Mouse (Mus musculus) adrenal gland, postnatal 4 days (tissue): ENCODE results near the gene Col5a3. TPM values are rescaled to one million over a fixed set of nuclear protein-coding genes. Genes with fewer than 3 reads are reported as not detected.

Source experiments
- total RNA-seq, 2 experiments: library from RNA; stranded (reverse); gene quantifications; 2 replicates each; pipeline ENCODE4 v1.2.3; 2021

Col5a3 gene
- total RNA-seq, 2 experiments from 2014 or later, result 233 TPM

Other genes with a start within 250 kb of the Col5a3 start
- 10 to 100 TPM; 12.0 to 13.6 TPM for gene Zfp846, start 233.8 kb downstream of the Col5a3 start, total RNA-seq
- gene Ubl5, start 172.2 kb downstream of the Col5a3 start, total RNA-seq, result 100 to 1,000 TPM; 271 to 275 TPM
- 10 to 100 TPM; 31.6 to 32.7 TPM for gene Fbxl12, start 170.3 kb downstream of the Col5a3 start, total RNA-seq
- gene Pin1, start 163.0 kb downstream of the Col5a3 start, total RNA-seq, result 10 to 100 TPM; 23.4 to 23.6 TPM
- gene Olfm2, start 68.7 kb downstream of the Col5a3 start, total RNA-seq, result 1 to 10 TPM; 6.5 to 8.5 TPM
- gene Rdh8, start 3.4 kb upstream of the Col5a3 start, total RNA-seq, result not detected
- 10 to 100 TPM; 34.4 to 43.7 TPM for gene A230050P20Rik, start 53.6 kb upstream of the Col5a3 start, total RNA-seq
- 1 to 10 TPM; 2.7 to 3.2 TPM for gene Angptl6, start 64.7 kb upstream of the Col5a3 start, total RNA-seq
- gene Ppan, start 73.1 kb upstream of the Col5a3 start, total RNA-seq, result 10 to 100 TPM; 47.4 to 53.4 TPM
- gene Eif3g, start 83.6 kb upstream of the Col5a3 start, total RNA-seq, result 100 to 1,000 TPM; 177 TPM
- 10 to 100 TPM; 71.8 to 89.6 TPM for gene Dnmt1, start 144.8 kb upstream of the Col5a3 start, total RNA-seq
- 10 to 100 TPM; 12.2 to 17.0 TPM for gene S1pr2, start 161.7 kb upstream of the Col5a3 start, total RNA-seq
- 10 to 100 TPM; 96.9 to 97.0 TPM for gene Mrpl4, start 187.7 kb upstream of the Col5a3 start, total RNA-seq
- 10 to 100 TPM in 1 of 2 experiments, 1 to 10 TPM in 1; 10.0 to 11.7 TPM for gene Icam1, start 200.9 kb upstream of the Col5a3 start, total RNA-seq
- gene Icam4, start 214.3 kb upstream of the Col5a3 start, total RNA-seq, result 1 to 10 TPM; 3.8 to 4.5 TPM
- gene Icam5, start 217.0 kb upstream of the Col5a3 start, total RNA-seq, result 1 to 10 TPM in 1 of 2 experiments, under 1 TPM in 1; 0.81 to 1.3 TPM